Mouse (Mus musculus): ENCODE measurements around the gene Mpp6. TPM values are rescaled to one million over a fixed set of nuclear protein-coding genes. Genes with fewer than 3 reads are reported as not detected.

The Mpp6 gene
- polyA plus RNA-seq, 1 experiment from 2014 or later = 51.0 TPM

DNA sequence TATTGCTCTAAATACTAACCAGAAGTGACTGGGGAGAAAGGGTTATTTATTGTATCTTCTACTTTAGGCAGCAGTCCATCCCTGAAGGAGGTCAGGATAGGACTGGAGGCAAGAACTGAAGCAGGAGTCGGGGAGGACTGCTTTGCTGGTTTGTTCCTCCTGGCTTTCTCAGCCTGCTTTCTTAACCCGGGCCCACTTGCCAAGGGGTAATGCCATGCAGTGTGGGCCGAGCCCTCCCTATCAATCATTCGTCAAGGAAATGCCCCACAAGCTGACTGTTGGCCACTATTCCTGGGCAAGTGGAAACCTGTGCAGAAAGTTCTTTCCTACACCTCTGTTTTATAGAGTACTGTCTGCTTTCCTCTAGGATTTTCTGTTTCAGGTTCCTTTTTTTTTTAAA, 39.3 kb downstream of the Mpp6 start:
- no peak for DNase-seq (ENCODE audit: low spot score)

DNA sequence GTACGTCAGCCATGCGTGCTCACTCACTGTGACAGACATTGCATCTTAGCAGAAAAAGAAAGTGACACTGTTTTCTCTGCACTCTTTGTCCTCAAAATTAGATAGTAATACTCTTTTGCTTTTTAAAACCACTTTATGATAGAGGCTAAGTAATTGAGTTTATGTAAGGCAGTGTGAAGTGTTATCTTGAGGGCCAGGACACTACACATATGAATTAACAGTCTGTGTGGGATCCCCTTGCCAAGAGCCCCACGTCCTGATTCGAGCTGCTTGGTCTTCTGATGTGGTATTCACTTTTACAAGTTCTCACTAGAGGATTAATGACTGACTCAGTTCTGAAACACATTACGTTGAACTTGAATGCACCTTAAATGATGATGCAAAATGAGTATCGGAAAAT, 49.8 kb downstream of the Mpp6 start:
- no peak for DNase-seq (ENCODE audit: low spot score)

DNA sequence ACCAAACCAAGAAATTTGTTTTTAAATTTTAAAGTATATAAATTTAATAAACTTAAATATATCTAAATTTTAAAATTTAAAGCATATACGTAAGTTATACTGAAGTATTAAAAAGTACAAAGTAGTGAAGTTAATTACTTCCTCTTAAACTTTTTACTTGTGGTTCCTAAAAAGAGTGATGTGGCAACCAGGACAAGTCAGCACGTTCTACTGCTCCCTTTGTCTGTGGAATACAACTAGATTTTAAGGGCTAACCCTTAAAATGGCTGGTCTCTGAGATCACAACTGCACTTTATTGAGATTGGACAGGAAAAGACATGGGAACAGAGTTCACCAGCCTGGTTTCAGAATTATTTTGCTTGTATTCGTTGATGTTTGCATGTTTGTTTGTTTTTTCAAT, 53.0 kb downstream of the Mpp6 start:
- DNase-seq (ENCODE audit: low spot score) = no peak

DNA sequence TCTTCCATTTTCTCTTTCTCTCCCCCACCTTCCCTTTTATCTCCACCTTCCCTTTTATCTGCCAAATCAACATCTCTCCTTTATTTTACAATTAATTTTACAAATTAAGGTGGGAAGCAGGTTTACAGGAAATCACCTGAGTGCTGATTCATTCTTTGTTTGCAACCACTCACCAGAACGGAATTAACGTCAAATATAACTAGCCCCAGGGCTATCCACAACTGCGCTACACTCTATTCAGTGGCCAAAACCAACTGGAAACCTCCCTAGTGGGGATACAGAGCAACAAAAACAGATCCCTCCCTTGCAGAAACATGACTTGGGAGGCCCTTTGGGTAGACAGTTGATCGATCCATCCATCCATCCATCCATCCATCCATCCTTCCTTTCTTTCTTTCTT, 58.8 kb downstream of the Mpp6 start:
- no peak for DNase-seq (ENCODE audit: low spot score)

DNA sequence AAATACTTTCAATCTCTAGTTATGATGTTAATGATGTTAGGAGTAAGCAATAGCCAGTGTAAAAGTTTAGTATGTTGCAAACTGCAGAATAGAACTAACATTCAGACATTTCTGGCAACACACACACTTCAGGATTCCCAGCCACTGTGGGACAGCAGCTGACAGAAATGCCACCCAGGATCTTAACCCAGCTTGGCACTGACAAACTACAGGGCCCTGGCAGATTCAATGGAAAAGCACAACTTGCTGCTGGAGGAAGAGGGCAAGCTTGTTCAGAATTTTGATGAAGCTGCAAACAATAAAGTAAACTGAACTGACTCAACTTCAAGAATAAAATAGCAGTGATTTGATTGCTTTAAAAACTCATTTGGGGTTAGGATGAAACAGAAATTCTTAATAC, 59.7 kb downstream of the Mpp6 start:
- DNase-seq (ENCODE audit: low spot score) = no peak

DNA sequence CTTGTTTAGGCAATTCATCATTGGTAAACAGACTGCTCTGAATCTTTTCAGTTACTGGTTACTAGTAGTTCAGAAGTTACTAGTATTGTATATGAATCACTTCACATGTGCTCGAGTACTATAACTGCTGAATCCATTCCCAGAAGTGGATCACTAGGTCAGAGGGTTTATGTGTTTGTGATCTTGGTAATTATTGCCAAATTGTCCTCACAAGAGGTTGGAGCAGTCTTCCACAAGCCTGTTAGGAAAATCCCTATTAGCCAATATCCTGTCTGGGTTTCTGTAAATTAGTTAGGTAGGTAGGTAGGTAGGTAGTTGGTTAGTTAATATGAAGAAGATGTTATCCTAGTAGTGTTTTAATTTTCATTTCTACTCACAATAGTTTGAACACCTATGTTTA, 65.7 kb downstream of the Mpp6 start:
- no peak for DNase-seq (ENCODE audit: low spot score)

DNA sequence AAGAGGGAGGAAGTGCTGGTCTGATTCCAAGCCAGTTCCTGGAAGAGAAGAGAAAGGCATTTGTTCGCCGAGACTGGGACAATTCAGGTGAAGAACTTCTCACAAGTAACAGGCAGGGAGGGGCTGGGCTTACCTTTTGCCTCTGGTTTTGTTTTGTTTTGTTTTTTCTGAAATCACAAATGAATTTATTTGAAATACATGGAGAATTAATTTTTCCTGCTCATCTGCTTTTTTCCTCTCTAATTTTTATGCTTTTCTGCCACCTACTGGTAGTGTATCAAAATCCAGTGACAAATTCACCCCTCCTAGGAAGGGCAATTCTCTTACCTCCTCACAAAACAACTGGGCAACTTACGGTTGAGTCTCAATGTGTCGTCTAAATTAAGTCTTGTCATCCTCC, 70.1 kb downstream of the Mpp6 start:
- DNase-seq (ENCODE audit: low spot score) = peak; percentile 27

DNA sequence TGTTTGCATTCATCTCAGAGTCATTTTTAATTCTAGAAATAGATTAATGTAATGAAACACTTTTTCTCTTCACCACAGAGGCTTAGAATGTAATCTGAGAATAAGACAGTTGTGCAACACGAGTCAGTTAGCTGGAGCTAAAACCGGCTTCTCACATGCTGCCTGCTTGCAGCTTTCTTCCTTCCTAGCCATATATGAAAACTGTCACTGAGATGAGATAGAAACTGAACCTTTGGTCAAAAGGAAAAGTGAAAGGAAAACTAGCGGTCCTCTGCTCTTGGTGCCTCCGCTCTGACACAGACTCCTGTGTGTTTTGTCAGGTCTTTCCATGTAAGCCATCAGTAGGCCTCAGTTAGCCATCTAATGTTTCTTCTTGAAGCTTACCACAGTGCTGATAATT, 77.9 kb downstream of the Mpp6 start:
- no peak for DNase-seq (ENCODE audit: low spot score)

DNA sequence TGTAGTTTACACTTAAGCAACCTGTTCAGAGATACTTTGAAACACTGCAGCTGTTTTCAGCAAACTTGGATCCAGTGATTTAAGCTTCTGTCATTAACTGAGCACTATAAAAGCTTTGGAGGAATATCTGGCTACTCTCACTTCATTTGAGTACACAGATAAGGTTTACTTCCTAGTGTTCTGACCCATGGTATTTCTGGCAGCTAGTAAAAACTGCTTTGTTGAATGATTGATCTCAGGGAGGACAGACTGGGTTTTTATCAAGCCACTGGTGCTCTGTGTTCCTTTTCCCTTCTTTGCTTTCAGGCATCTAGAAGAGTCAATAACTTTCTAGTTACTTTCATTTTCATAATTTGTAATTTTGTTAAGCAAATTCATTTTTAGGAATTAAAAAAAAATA, 79.3 kb downstream of the Mpp6 start:
- no peak for DNase-seq (ENCODE audit: low spot score)

DNA sequence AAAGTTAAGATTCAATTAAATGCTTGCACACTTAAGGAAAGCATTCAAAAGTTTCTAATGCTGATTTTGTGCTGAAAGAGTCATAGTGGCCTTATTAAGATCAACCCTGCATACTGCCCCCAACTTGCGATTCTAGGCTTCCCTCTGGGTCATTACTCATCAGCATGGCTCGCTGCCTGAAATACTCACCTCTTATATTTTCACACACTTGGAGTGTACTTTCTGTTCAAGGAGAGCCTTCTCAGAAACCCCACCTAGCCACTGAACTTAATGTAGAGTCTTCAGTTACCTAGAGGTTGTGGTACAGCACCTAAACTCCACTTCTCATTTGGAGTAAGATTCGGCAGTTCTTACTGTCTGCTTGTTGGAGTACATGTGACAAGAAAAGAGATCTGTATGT, 81.6 kb downstream of the Mpp6 start:
- DNase-seq (ENCODE audit: low spot score) = no peak

DNA sequence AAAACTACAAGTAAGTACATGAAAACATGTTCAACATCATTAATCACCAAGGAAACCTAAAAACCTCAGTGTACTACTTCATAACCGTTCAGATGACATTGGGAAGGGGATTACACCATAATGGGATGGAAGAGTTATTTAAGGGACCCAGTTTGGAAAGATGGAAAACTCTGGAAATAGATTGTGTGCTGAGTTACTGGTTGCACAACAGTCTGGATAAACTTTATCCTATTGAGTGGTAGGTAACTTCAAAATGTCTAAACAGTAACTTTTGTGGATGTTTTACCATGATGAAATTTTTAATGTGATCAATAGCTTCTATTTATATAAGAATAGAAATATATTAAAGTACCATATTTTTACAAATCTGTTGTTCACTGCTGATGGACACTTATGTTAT, 82.1 kb downstream of the Mpp6 start:
- no peak for DNase-seq (ENCODE audit: low spot score)

DNA sequence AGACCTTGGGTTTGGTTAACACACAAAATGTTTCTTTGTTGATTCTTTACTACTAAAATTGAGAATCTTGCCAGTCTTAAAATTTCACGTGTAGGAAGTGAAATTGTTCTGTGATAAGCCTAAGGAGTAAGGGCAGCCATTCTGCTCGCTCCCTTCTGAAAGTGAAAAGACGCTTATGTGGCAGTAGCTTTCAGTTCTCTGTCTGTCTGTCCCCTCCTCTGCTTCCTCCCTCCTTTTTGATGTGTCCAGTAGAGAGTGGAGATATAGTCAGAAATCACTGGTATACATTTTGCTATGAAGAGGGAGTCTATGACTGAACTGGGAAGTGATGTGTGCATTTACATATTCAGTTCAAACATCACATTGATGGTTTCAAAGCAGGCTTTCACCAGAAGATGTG, 82.8 kb downstream of the Mpp6 start:
- DNase-seq (ENCODE audit: low spot score) = no peak

DNA sequence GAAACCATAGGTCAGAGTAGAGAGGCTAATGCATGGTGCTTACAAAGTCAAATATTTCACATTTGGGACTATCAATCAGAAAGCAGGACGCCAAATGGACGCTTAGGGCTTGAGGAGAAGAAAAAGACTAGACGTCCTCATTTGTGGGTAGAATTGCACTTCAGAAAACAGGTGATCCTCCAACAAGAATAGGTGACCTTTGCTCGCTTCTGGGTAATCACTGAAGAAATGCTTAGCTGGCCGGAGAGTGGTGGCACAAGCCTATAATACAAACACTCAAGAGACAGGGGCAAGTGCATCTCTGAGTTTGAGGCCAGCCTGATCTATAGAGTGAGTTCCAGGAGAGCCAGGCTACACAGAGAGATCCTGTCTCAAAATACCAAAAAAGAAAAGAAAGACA, 83.8 kb downstream of the Mpp6 start:
- no peak for DNase-seq (ENCODE audit: low spot score)

DNA sequence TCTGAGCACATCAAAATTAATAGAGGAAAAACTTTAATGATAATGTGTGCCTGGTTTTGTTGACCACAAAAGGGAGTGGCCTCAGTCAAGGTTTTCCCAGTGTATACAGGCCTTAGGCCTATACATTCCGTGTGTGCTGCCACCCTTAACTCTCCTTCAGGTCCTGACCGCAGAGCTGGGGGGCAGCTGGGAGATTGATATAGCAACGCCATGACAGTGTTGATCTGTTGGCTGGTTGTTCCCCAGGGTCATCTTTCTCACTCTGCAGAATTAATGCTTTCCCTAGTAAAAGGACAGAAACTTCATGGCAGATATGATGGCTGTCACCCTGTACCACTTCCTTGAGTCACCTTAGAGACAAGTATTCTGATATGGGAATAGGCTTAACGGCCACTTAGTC, 94.3 kb downstream of the Mpp6 start:
- DNase-seq (ENCODE audit: low spot score) = no peak

DNA sequence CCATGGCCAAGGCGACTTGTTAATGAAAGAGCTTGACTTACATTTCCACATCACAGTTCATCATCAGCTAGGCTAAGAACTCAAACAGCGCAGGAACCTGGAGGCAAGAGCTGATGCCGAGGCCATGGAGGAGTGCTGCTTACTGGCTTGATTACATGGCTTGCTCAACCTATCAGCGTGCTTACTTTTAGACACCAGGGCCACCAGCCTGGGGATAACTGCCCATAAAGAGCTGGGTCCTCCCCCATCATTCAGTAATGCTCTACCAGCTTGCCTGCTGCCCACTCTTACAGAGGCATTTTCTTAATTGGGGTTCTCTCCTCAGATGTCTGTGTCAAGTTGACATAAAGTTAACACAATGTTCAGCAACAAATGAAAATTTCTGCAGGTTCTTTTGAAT, 95.1 kb downstream of the Mpp6 start:
- DNase-seq (ENCODE audit: low spot score) = no peak

DNA sequence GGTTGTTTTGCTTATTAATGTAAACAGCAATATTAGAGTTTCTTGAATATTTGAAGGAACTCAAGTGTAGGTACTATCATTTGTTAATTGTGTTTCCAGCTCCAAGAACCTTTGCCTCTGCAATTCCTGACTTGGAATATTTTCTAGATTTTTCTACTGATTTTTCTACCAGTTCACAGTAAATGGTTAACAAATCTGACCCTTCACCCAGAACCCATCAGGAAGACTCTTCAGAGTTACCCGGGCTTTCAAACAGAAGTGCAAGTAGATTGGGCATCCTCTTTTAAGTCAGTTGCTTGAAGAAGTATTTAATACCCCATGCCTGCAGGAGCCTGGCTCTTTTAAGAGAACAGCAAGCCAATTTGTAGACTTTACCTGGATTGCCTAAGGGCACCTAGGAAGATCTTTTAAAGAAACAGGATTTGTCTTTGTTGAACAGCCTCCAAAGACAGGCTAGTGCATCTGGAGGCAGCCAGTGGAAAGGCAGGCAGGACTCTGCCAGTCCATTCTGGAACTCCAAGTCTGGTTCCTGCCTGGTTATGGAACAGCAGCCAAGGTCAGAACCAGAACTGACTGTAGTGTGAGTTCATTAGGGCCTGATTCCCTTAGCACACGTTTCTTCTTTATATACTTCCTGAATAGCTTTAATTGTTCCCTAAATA, 104.8 kb downstream of the Mpp6 start:
- DNase-seq (ENCODE audit: low spot score) = no peak

DNA sequence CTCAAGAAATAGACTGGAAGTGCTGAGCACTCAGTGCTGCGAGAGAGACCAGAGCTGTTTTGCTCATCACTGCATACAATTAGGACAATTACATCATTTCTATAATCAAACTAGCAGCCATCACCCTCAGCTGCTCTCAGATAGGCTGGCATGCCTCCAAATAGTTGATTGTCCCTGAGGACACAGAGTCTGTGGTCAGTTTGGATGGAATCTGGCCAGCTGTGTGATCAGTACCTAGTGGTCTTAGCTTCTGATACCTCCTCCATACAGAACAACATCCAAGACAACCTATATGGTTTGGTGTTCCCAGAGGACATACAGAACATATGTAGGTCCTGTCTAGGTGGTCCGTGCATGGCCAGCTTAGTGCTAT, 105.3 kb downstream of the Mpp6 start:
- no peak for DNase-seq (ENCODE audit: low spot score)

DNA sequence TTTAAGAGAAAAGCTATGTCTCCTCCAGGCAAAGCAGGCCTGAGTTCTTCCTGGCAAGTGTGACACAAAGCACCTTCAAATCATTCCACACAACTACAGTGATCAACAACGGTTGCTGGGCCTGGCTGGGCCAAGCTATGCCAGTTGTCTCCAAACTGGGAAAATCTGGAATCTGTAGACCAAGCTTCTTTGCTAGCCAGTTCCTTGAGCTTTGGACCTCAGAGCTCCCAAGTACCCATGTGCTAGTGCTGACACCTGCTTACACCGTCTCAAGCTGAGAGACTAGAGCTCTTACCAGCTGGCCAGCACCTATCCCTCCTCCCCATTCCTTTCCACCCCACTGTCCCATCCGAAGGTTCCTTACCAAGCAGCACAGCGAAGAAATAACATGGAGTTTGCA, 105.9 kb downstream of the Mpp6 start:
- DNase-seq (ENCODE audit: low spot score) = no peak

DNA sequence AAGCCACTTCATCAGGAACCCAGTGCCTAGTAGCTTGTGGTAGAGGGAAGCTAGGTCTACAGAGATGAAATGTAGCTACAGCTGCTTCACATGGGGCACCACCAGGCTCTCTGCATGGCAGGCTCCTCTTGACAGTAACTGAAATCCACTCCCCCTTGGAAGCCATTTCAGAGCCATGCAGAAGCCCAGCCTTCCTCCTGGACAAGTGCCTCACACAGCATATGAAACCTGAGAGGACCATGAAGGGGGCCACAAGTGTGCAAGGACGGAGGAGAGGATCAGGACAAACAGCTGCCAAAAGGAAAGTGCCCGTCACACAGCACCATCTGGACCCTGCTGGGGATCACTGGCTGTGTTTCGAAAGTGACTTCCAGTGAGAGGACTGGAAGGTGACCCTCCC, 108.6 kb downstream of the Mpp6 start:
- no peak for DNase-seq (ENCODE audit: low spot score)

DNA sequence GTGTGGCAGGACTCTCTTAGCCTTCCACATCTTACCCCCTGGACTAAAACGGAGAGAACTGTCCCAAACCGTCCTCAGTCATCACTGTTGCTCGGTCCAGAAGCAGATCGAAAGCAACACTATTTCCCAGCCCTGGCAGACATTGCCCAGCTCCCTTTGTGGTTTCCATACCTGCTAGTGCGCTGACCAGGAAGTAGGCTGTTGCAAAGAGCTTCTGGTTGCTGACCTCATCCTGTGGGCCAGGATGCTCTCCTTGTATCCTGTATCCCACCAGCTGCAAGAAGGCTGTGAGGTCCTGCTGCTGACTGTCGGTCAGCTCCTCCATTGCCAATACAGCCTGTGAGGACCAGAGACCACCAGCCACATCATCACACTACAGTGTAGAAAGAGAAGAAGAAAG, 109.0 kb downstream of the Mpp6 start:
- DNase-seq (ENCODE audit: low spot score) = no peak

DNA sequence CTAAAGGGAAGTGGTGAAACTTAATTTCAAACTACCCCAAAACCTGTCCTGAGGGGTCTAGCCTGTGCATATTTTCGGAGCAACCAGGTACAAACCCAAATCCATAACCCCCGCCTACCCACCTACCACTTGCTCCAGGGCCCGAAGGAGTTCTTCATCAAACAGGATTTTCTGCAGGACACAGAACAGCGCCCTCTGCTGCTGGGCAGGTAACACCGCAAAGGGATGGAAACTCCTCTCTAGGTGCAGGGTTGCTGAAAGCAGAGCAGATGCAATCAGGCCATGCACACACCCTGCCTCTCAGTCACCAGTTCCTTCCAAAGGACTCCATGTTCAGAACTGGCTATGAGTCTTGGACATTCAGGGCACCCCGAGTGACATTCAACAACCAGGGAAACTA, 110.8 kb downstream of the Mpp6 start:
- DNase-seq (ENCODE audit: low spot score) = peak; percentile 42

DNA sequence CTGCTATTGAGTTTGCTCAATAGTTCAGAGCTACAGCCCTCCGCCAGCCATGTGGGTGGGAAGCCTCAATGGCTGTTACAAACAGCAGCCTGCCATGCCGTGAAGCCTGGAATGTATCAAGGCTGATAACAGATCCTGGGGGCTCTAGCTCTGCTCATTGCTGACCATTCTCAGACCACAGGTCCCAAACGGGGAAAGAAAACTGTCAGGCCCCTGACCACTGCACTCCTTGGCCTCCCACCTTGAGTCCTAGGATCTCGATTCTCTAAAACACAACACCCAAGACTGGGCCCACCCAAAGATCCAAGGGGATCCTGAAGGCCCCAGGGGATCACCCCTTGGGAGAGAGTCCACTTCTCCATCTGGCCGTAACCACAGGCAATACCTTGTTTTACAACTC, 112.3 kb downstream of the Mpp6 start:
- DNase-seq (ENCODE audit: low spot score) = no peak

DNA sequence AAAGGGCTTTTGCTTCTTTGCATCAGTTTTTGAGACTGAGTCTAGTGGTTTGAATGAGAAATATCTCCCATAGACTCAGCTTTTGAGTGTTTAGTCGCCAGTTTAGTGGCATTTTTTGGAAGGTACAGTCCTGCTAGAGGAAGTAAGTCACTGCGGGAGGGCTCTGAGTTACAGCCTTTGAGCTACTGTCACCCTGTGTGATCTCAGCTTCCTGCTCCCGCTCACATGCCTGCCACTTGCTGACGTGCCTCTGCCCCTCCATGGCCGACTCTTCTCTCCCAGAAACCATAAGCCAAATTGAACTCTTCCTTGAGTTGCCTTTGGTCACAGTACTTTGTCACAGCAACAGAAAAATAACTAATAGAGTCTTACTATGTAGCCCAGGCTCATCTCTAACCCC, 112.9 kb downstream of the Mpp6 start:
- DNase-seq (ENCODE audit: low spot score) = peak; percentile 41

DNA sequence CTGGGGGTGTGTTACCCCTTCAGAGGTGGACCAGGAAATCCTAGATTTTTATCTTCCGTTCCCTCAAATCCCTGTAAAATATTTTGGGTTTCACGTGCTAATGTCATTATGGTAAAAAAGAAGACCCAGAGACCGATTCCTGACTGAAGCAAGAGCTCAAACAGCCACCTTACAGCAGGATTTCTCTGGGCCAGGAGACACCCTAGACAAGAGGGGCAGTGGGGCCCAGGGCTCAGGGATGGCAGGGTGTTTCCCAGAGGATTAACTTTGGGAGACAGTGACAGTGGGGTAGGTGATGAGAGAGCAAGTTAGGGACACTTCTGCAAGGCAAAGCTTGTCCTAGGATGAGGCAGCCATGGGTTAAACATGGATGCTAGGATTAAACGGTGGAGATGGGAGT, 113.6 kb downstream of the Mpp6 start:
- DNase-seq (ENCODE audit: low spot score) = no peak
